Mouse (Mus musculus) myocyte (in vitro differentiated cells): Measurements from ENCODE around the gene Bud31.

Source experiments
- E2F4 ChIP-seq: IDR thresholded peaks from one replicate; pipeline ENCODE4 v1.6.1; 2011; ENCODE audit warnings: mild to moderate bottlenecking, control low read depth, moderate library complexity; ENCODE audit not compliant: insufficient read depth
- MYOG ChIP-seq, 3 experiments: IDR thresholded peaks; one replicate each; pipeline ENCODE4 v1.6.1; 2011; ENCODE audit warnings: control low read depth in 2 of 3, low read depth in 2 of 3, mild to moderate bottlenecking in 2 of 3; ENCODE audit not compliant: insufficient read length in 2 of 3, control insufficient read depth in 1 of 3, insufficient read depth in 1 of 3
- POLR2A ChIP-seq: IDR thresholded peaks from one replicate; pipeline ENCODE4 v1.6.1; 2011; ENCODE audit warnings: low read depth, mild to moderate bottlenecking, control low read depth, moderate library complexity; ENCODE audit not compliant: insufficient read length
- USF1 ChIP-seq: IDR thresholded peaks from one replicate; pipeline ENCODE4 v1.6.1; 2011; ENCODE audit warnings: low read depth, mild to moderate bottlenecking, control low read depth, moderate library complexity

- TF ChIP-seq POLR2A: no peak
- no peak for TF ChIP-seq E2F4
- TF ChIP-seq MYOG (IDR thresholded peaks at IDR 0.05; ENCODE audit: control insufficient read depth in 1 of 3, insufficient read depth in 1 of 3, insufficient read length in 2 of 3, low read depth in 2 of 3): no peak
- TF ChIP-seq USF1: no peak
These were observed 23.2 kb upstream of the Bud31 start for GRCm38 (mm10) chr5:145116916-145117315.
